ENCODE assay signal across 29 mouse cellular contexts in the genomic region with DNA sequence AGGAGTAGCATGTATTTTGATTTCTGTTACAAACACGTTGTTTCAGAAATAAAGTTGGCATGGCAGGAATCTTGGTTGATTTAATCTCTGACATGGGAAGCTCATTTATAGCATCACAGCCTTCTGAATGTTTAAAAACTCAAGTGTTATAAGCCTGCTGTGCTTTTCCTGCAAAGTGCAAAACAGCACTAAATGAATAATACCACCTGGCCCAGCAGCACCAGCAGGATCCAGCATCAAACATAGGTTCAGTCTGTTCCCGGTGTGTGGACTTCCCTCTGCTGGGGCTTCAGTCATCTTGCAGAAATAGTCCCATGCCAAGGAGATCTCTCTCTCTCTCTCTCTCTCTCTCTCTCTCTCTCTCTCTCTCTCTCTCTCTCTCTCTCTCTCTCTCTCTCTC.
DNase-seq lines count a peak whose midpoint lies in the region; ATAC-seq lines count a peak whose summit lies in the region.
"Had no signal": no experiment of that assay in that cellular context is flagged by ENCODE, and none has a peak within 500 bp of the region (broad histone marks: within the 10 kb centered on the region; RNA-seq: fewer than 3 reads in every experiment).

No protein-coding gene starts in this region.

- H3K4me3 ChIP-seq in intestine, embryonic 14.5 days (ENCODE audit: low read depth, low read length) = no peak overlapping the region
- H3K4me3 ChIP-seq in intestine, embryonic 16.5 days (ENCODE audit: low read length) = no peak overlapping the region
- H3K4me3 ChIP-seq: forebrain, embryonic 13.5 days; heart, embryonic 10.5 days; kidney, embryonic 15.5 days; liver, embryonic 12.5 days; megakaryocyte, embryonic 14.5 days; midbrain, embryonic 13.5 days; neural tube, embryonic 13.5 days; stomach, embryonic 15.5 days had no signal

- ATAC-seq in frontal cortex, adult (ENCODE audit: low TSS enrichment) = peak; percentile 71
- ATAC-seq in intestine, embryonic 14.5 days (replicated peaks; ENCODE audit: low FRiP score, low TSS enrichment, low read depth) = no peak
- ATAC-seq in intestine, embryonic 16.5 days = no peak
- ATAC-seq: activated CD4-positive, CD25-positive, alpha-beta regulatory T cell, adult 4 months; forebrain, embryonic 13.5 days; liver, embryonic 12.5 days; liver, postnatal 0 days; midbrain, embryonic 13.5 days had no signal

- H3K27me3 ChIP-seq in intestine, embryonic 14.5 days (replicated peaks; ENCODE audit: control insufficient read depth, insufficient read depth, low read length) = no peaks in the 10 kb centered on the region
- H3K27me3 ChIP-seq in intestine, embryonic 16.5 days (replicated peaks; ENCODE audit: control insufficient read depth, insufficient read depth, low read length) = no peaks in the 10 kb centered on the region
- H3K27me3 ChIP-seq: CH12.LX; forebrain, embryonic 13.5 days; kidney, embryonic 15.5 days; liver, embryonic 12.5 days; megakaryocyte, embryonic 14.5 days; midbrain, embryonic 13.5 days; neural tube, embryonic 13.5 days; stomach, embryonic 15.5 days had no signal

- no peaks in the 10 kb centered on the region for H3K4me1 ChIP-seq in intestine, embryonic 14.5 days (replicated peaks; ENCODE audit: control insufficient read depth, insufficient read depth, low read length)
- no peaks in the 10 kb centered on the region for H3K4me1 ChIP-seq in intestine, embryonic 16.5 days (ENCODE audit: control insufficient read depth, insufficient read depth, low read length)
- H3K4me1 ChIP-seq: forebrain, embryonic 13.5 days; kidney, embryonic 15.5 days; liver, embryonic 12.5 days; megakaryocyte, embryonic 14.5 days; stomach, embryonic 15.5 days had no signal

- no peaks in the 10 kb centered on the region for H3K9me3 ChIP-seq in intestine, embryonic 14.5 days (ENCODE audit: control insufficient read depth, low read length)
- no peaks in the 10 kb centered on the region for H3K9me3 ChIP-seq in intestine, embryonic 16.5 days (ENCODE audit: control insufficient read depth, low read length)
- H3K9me3 ChIP-seq: forebrain, embryonic 13.5 days; heart, embryonic 10.5 days; kidney, embryonic 15.5 days; liver, embryonic 12.5 days; midbrain, embryonic 13.5 days; neural tube, embryonic 13.5 days; stomach, embryonic 15.5 days had no signal

- H3K4me2 ChIP-seq in intestine, embryonic 14.5 days (ENCODE audit: low read length) = no peak overlapping the region
- no peak overlapping the region for H3K4me2 ChIP-seq in intestine, embryonic 16.5 days (ENCODE audit: low read depth, low read length)
- H3K4me2 ChIP-seq: forebrain, embryonic 13.5 days; hindbrain, embryonic 14.5 days; kidney, embryonic 15.5 days; liver, embryonic 12.5 days; midbrain, embryonic 13.5 days; neural tube, embryonic 13.5 days; stomach, embryonic 15.5 days had no signal

- no peak overlapping the region for H3K27ac ChIP-seq in intestine, embryonic 14.5 days (ENCODE audit: low read depth)
- H3K27ac ChIP-seq in intestine, embryonic 16.5 days (ENCODE audit: low read length) = no peak overlapping the region
- H3K27ac ChIP-seq: forebrain, embryonic 13.5 days; heart, embryonic 10.5 days; hindbrain, embryonic 14.5 days; kidney, embryonic 15.5 days; liver, embryonic 12.5 days; midbrain, embryonic 13.5 days; neural tube, embryonic 13.5 days; stomach, embryonic 15.5 days had no signal

- WGBS in intestine, embryonic 14.5 days = 46% methylated on average over 2 of the region's 2 CpGs
- WGBS in intestine, embryonic 16.5 days = 39% methylated on average over 2 of the region's 2 CpGs

- H3K9ac ChIP-seq in intestine, embryonic 14.5 days (ENCODE audit: low read length) = no peak overlapping the region
- no peak overlapping the region for H3K9ac ChIP-seq in intestine, embryonic 16.5 days (ENCODE audit: low read depth, low read length)
- H3K9ac ChIP-seq: forebrain, embryonic 13.5 days; hindbrain, embryonic 14.5 days; kidney, embryonic 15.5 days; liver, embryonic 12.5 days; liver, postnatal 0 days; midbrain, embryonic 13.5 days; neural tube, embryonic 13.5 days; stomach, embryonic 15.5 days had no signal

- H3K36me3 ChIP-seq in intestine, embryonic 14.5 days (ENCODE audit: control insufficient read depth, insufficient read depth, low read length) = no peaks in the 10 kb centered on the region
- no peaks in the 10 kb centered on the region for H3K36me3 ChIP-seq in intestine, embryonic 16.5 days (ENCODE audit: control insufficient read depth, insufficient read depth, low read length)
- H3K36me3 ChIP-seq: heart, embryonic 10.5 days; kidney, embryonic 15.5 days; liver, embryonic 12.5 days; midbrain, embryonic 13.5 days; neural tube, embryonic 13.5 days; stomach, embryonic 15.5 days had no signal

- no peak for DNase-seq in frontal cortex, postnatal 25 days (ENCODE audit: low spot score in 2 of 2)
- DNase-seq in intestine, embryonic 14.5 days (ENCODE audit: low spot score) = peak; percentile 27
- peak; percentile 51 for DNase-seq in right cerebral cortex, adult 18-20 months
- no peak for DNase-seq in right cerebral cortex, postnatal 10 days (ENCODE audit: low spot score in 2 of 2)
- no peak for DNase-seq in cerebellum, adult 11 months
- DNase-seq: adrenal gland, adult 2 months; adrenal gland, postnatal 36 days; cerebellum, adult 8-10 months; cerebellum, postnatal 25 days; gastrocnemius, postnatal 25 days; kidney, adult 18-20 months; kidney, postnatal 25 days; liver, postnatal 0 days; lung, postnatal 36 days; retina, postnatal 1 day; thymus, postnatal 14 days had no signal

Comparison
In these comparisons a context has a peak if more than half of its experiments do, and no peak if none do; other contexts are left out.
1. DNase-seq: peak in intestine, embryonic 14.5 days (single experiment) and right cerebral cortex, adult 18-20 months (single experiment); none in frontal cortex, postnatal 25 days (0 of 2), right cerebral cortex, postnatal 10 days (0 of 2) and cerebellum, adult 11 months (single experiment).